Mouse (Mus musculus): Measurements from ENCODE around the gene Psrc1. TPM values are rescaled to one million over a fixed set of nuclear protein-coding genes. Genes with fewer than 3 reads are reported as not detected.

Gene Psrc1
- polyA plus RNA-seq, 1 experiment from 2014 or later = 105 TPM

GRCm38 (mm10) chr3:108367828-108368227, 15.8 kb upstream of the Psrc1 start:
- H3K36me3 ChIP-seq = no peaks in the 10 kb centered on the region
- H3K4me1 ChIP-seq = peaks cover 19% of the 10 kb centered on the region
- H3K27ac ChIP-seq (replicated peaks) = no peak overlapping the region
- WGBS = 79% methylated on average over 3 of the region's 3 CpGs
- DNase-seq (ENCODE audit: low spot score) = no peak
- no peak overlapping the region for H3K4me3 ChIP-seq
- H3K27me3 ChIP-seq (ENCODE audit: low read depth, poor library complexity, severe bottlenecking) = no peaks in the 10 kb centered on the region
- H3K9me3 ChIP-seq (replicated peaks) = no peaks in the 10 kb centered on the region

DNA sequence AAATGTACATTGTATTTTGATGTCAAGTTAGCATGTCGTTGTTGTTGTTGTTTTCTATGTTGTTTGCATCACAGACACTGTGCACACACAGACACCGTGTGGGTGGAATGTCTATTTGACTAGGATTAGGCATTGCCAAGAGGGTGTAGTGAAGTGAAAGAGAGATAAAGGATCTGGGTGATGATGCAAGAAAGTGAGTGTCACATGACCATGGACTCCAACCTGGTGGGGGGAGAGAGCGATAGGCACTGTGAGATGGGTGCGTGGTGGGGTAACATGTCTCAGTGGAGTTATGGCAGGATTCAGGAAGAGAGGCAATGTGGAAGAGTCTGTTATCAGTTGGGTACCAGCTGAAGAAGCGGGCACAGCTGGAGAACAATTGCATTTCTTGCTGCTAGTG, 14.9 kb upstream of the Psrc1 start:
- no peak for DNase-seq (ENCODE audit: low spot score)
- Histone ChIP-seq H3K36me3 (no peaks in the 10 kb centered on the region), H3K9me3 (replicated peaks) (no peaks in the 10 kb centered on the region), H3K27me3 (ENCODE audit: low read depth, poor library complexity, severe bottlenecking) (no peaks in the 10 kb centered on the region), H3K4me1 (peaks cover 16% of the 10 kb centered on the region), H3K4me3 (no peak overlapping the region), H3K27ac (replicated peaks) (no peak overlapping the region)
- 88% methylated on average over 5 of the region's 5 CpGs for WGBS

DNA sequence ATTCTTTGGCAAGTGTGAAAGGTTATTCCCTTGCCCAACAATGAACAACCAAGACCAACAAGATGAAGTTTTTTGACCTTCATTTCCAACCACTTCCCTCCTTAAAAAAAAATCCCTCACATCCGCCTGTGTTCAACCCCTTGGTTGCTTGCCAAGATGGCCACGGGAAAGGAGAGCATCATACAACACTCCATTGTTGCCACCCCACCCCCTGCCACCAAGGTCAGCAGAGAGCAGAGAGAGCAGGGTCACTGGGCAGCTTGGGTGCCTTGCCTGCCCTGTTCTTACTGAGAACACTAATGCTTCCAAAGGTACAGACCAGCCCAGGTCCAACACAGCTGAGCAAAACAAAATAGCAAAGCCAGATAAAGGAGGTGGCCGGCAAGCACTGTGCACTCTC, 11.4 kb upstream of the Psrc1 start:
- no peak for DNase-seq (ENCODE audit: low spot score)
- Histone ChIP-seq H3K27ac (replicated peaks) (no peak overlapping the region), H3K36me3 (no peaks in the 10 kb centered on the region), H3K4me3 (no peak overlapping the region), H3K27me3 (ENCODE audit: low read depth, poor library complexity, severe bottlenecking) (no peaks in the 10 kb centered on the region), H3K4me1 (peaks cover 6% of the 10 kb centered on the region; the same call in 1 of the 2 replicates), H3K9me3 (replicated peaks) (no peaks in the 10 kb centered on the region)
- WGBS = 75% methylated on average over 3 of the region's 3 CpGs

GRCm38 (mm10) chr3:108372691-108373090, 10.9 kb upstream of the Psrc1 start:
- Histone ChIP-seq H3K9me3 (replicated peaks) (no peaks in the 10 kb centered on the region), H3K4me1 (peaks cover 6% of the 10 kb centered on the region; the same call in 1 of the 2 replicates), H3K27me3 (ENCODE audit: low read depth, poor library complexity, severe bottlenecking) (no peaks in the 10 kb centered on the region), H3K36me3 (no peaks in the 10 kb centered on the region), H3K27ac (replicated peaks) (no peak overlapping the region), H3K4me3 (no peak overlapping the region)
- 87% methylated on average over 3 of the region's 3 CpGs for WGBS
- DNase-seq (ENCODE audit: low spot score) = no peak

GRCm38 (mm10) chr3:108378875-108379663, 4.6 kb upstream of the Psrc1 start:
- Histone ChIP-seq H3K9me3 (replicated peaks) (no peaks in the 10 kb centered on the region), H3K27ac (replicated peaks) (no peak overlapping the region), H3K36me3 (no peaks in the 10 kb centered on the region), H3K27me3 (ENCODE audit: low read depth, poor library complexity, severe bottlenecking) (no peaks in the 10 kb centered on the region), H3K4me3 (no peak overlapping the region), H3K4me1 (peaks cover 26% of the 10 kb centered on the region)
- WGBS = 81% methylated on average over 7 of the region's 7 CpGs
- no peak for DNase-seq (ENCODE audit: low spot score)

GRCm38 (mm10) chr3:108380695-108381094, 2.9 kb upstream of the Psrc1 start:
- H3K27me3 ChIP-seq (ENCODE audit: low read depth, poor library complexity, severe bottlenecking) = no peaks in the 10 kb centered on the region
- H3K4me1 ChIP-seq = peaks cover 40% of the 10 kb centered on the region
- no peak overlapping the region for H3K27ac ChIP-seq (replicated peaks)
- peaks cover 9% of the 10 kb centered on the region for H3K36me3 ChIP-seq
- no peak for DNase-seq (ENCODE audit: low spot score)
- WGBS = 85% methylated on average over 6 of the region's 6 CpGs
- H3K4me3 ChIP-seq = no peak overlapping the region
- H3K9me3 ChIP-seq (replicated peaks) = no peaks in the 10 kb centered on the region

DNA sequence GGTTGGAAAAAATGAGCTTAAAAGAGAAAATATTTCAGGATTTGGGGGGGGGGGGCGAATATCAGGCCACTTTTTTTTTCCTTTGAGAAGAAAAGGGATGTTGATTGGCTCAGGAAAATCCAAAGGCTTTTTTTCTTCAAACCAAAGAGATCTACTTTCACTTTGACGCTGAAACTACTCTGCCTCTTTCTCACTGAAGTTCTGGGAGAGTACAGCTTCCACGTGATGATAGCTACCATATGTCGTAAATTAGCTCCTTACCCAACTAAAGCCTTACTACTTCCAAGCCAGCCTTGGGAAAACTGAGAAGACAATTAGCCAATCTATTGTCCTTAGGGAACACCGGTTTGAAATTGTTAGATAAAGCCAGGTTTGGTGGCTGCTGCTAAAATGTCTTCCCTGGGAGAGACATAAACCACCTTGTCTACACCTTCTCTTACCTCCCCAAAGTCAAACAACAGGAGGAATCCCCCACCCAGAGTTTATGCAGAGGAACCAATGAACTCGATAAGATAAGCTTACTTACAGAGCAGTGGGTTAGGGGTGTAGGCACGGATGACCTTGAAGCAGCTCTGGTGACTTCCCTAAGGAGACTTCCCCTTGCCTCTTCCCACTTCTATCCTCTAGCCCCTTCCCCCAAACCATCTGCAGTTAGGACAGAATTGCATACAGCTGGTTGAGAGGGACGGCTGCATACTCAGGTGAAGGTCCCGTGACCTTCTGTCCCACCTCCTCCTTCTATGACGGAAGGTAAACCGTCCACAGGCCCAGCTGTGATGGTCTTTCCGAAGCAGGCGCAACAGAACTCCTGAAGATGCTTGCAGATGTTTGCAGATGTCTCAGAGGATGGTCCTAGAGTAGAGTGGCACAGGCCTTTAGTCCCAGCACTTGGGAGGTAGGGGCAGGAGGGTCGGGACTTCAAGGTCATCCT, 1.4 kb upstream of the Psrc1 start:
- H3K36me3 ChIP-seq = peaks cover 25% of the 10 kb centered on the region
- H3K27me3 ChIP-seq (ENCODE audit: low read depth, poor library complexity, severe bottlenecking) = no peaks in the 10 kb centered on the region
- no peak for DNase-seq (ENCODE audit: low spot score)
- 79% methylated on average over 14 of the region's 14 CpGs for WGBS
- no peaks in the 10 kb centered on the region for H3K9me3 ChIP-seq (replicated peaks)
- peak overlapping the region; percentile 85 for H3K27ac ChIP-seq (replicated peaks)
- peak overlapping the region; percentile 71 for H3K4me3 ChIP-seq
- peaks cover 40% of the 10 kb centered on the region for H3K4me1 ChIP-seq

DNA sequence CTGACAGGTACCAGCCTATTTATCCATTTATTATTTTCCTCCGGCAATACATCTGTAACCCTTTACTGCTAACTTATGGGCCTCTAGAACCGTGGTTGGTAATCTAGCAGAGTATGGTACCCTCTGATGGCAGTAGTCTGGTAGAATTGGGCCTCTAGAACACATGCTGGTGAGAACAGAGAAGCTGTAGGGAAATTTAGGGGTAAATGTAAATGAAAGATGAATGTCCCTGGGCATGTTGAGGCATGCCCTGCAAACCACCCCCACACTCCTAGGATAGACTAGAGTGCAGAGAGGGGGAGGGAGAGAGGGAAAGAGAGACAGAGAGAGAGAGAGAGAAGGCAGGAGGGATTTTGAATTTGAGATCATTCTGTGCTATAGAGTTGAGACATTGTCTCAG, 786 bp downstream of the Psrc1 start:
- Histone ChIP-seq H3K27ac (replicated peaks) (peak overlapping the region; percentile 85), H3K9me3 (replicated peaks) (no peaks in the 10 kb centered on the region), H3K27me3 (ENCODE audit: low read depth, poor library complexity, severe bottlenecking) (no peaks in the 10 kb centered on the region), H3K4me3 (peak overlapping the region; percentile 71), H3K4me1 (peaks cover 51% of the 10 kb centered on the region), H3K36me3 (peaks cover 40% of the 10 kb centered on the region)
- 48% methylated on average over 2 of the region's 2 CpGs for WGBS
- DNase-seq (ENCODE audit: low spot score) = no peak

DNA sequence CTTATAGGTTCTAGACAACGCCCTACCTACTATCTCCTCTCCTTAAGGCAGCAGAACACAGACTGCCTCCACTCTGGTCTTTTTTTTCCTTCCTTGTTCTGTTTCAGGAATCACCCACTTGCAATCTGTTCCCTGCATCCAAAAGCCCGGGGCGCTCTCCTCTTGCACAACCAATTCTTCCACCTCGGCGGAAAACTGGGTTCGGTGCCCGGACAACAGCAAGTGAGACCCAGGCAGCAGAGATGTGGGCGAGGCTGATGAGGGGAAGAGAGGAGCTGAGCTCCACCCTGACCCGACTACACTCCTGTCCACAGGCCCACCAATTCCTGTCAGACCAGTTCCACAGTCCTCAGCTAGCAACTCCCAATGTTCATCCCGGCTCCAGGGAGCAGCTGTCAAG, 2.5 kb downstream of the Psrc1 start:
- Histone ChIP-seq H3K27ac (replicated peaks) (no peak overlapping the region), H3K4me3 (peak overlapping the region; percentile 4; the same call in 1 of the 2 replicates), H3K27me3 (ENCODE audit: low read depth, poor library complexity, severe bottlenecking) (no peaks in the 10 kb centered on the region), H3K4me1 (peaks cover 52% of the 10 kb centered on the region), H3K36me3 (peaks cover 49% of the 10 kb centered on the region), H3K9me3 (replicated peaks) (no peaks in the 10 kb centered on the region)
- no peak for DNase-seq (ENCODE audit: low spot score)
- 96% methylated on average over 10 of the region's 10 CpGs for WGBS

DNA sequence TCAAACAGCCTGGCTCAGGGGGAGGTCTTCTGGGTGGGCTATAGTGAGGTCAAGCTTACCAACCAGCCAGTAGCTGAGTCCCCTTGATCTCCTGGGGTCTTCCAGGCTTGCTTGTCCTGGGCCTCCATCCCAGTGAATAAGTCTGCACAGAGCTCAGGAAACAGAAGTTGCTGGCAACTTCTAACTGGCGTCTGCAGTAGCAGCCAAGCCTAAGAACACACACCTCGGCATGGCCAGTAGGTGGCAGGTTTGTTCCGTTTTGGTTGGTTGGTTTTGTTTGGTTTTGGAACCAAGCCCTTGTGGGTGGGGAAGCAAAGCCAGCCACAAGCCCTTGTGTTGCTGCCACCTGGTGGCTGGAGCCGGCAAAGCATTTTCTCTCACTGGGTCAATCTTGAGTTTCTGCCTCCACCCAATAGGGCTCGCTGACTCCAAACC, 5.5 kb downstream of the Psrc1 start:
- H3K36me3 ChIP-seq = peaks cover 78% of the 10 kb centered on the region

DNA sequence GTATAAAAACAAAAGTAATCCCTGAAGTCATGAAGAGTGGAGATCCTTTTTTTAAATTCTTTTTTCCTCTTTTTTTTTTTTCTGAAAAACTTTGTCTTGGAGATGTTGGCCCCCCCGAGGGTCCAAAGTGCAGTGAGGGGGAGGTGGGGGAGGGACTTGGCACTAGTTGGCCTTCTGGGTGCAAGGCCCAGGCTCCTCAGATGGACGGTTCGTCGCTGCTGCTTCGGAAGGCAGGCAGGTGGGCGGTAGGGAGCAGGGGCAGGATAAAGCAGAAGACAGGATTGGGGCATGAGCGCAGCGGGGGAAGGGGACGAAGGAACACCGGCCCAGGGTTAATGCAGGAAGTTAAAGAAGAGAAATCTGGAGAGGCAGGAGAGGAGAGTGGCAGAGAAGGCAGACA, 8.7 kb downstream of the Psrc1 start:
- H3K27me3 ChIP-seq (ENCODE audit: low read depth, poor library complexity, severe bottlenecking) = no peaks in the 10 kb centered on the region
- H3K36me3 ChIP-seq = peaks cover 84% of the 10 kb centered on the region
- H3K4me3 ChIP-seq = 0 out of 2 replicates have a peak overlapping the region, but pooled peaks have one; percentile 4
- no peak for DNase-seq (ENCODE audit: low spot score)
- 14% methylated on average over 10 of the region's 10 CpGs for WGBS
- peaks cover 43% of the 10 kb centered on the region for H3K4me1 ChIP-seq
- peak overlapping the region; percentile 59 for H3K27ac ChIP-seq (replicated peaks)
- H3K9me3 ChIP-seq (replicated peaks) = no peaks in the 10 kb centered on the region

More for the DNA sequence above, 5.5 kb downstream of the Psrc1 start:
- no peak overlapping the region for H3K4me3 ChIP-seq
- peaks cover 55% of the 10 kb centered on the region for H3K4me1 ChIP-seq
- peak overlapping the region; percentile 73 for H3K27ac ChIP-seq (replicated peaks)
- H3K27me3 ChIP-seq (ENCODE audit: low read depth, poor library complexity, severe bottlenecking) = no peaks in the 10 kb centered on the region
- no peaks in the 10 kb centered on the region for H3K9me3 ChIP-seq (replicated peaks)
- 1% methylated on average over 5 of the region's 5 CpGs for WGBS
- peak; percentile 97 for DNase-seq (ENCODE audit: low spot score)

DNA sequence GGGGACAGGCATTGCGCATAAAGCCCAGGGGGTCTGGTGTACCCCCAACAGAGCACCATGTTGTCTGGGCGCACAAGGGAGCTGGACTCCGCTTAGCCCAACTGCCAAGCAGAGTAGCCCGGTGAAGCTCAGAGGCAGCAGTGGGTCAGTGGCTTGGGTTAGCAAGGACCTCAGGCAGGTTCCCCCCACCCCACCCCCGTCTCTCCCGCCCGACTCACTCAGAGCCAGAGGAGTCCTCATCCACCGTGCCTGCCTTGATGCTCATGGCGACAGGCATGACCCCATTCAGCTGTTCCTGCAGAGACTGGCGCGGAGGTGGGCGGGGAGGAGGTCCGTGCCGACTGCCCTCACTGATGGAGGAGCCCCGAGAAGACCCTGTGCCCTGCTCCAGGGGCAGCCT, 9.2 kb downstream of the Psrc1 start:
- 40% methylated on average over 15 of the region's 15 CpGs for WGBS
- H3K36me3 ChIP-seq = peaks cover 84% of the 10 kb centered on the region
- peaks cover 43% of the 10 kb centered on the region for H3K4me1 ChIP-seq
- 0 out of 2 replicates have a peak overlapping the region, but pooled peaks have one; percentile 4 for H3K4me3 ChIP-seq
- no peak for DNase-seq (ENCODE audit: low spot score)
- no peaks in the 10 kb centered on the region for H3K27me3 ChIP-seq (ENCODE audit: low read depth, poor library complexity, severe bottlenecking)
- no peaks in the 10 kb centered on the region for H3K9me3 ChIP-seq (replicated peaks)
- H3K27ac ChIP-seq (replicated peaks) = peak overlapping the region; percentile 59

All from midbrain, embryonic 10.5 days (tissue).